Mouse (Mus musculus) megakaryocyte-erythroid progenitor cell, adult 5-6 weeks (primary cell): ENCODE data around the gene Ebf1. TPM values are rescaled to one million over a fixed set of nuclear protein-coding genes. Genes with fewer than 3 reads are reported as not detected.

Experiments
- ATAC-seq: replicated peaks from 2 replicates; pipeline ENCODE4 v1.8.0; 2016; ENCODE audit warnings: mild to moderate bottlenecking, inconsistent platforms; ENCODE audit not compliant: severe bottlenecking, poor library complexity, low FRiP score, low TSS enrichment
- total RNA-seq, 2 experiments: library from RNA; stranded (forward) in 1 of 2; stranded (reverse) in 1 of 2; fragments of 200-1000, 215-1000 nt in 1 of 2; fragments of >200 nt in 1 of 2; fragmentation: Nextera tagmentation in 1 of 2; gene quantifications; 2 replicates each; pipeline ENCODE4 v1.2.3; 2014 to 2017

The Ebf1 gene
- total RNA-seq, 2 experiments from 2014 or later, result 2.9 to 26.9 TPM

- ATAC-seq, result no peak
Measured at GRCm38 (mm10) chr11:44911765-44912164, 294.6 kb downstream of the Ebf1 start.

GRCm38 (mm10) chr11:44913806-44914205 is 296.7 kb downstream of the Ebf1 start:
- no peak for ATAC-seq

GRCm38 (mm10) chr11:44917059-44917458 is 299.9 kb downstream of the Ebf1 start:
- ATAC-seq, result no peak

GRCm38 (mm10) chr11:44923138-44923537 is 306.0 kb downstream of the Ebf1 start:
- ATAC-seq, result no peak

GRCm38 (mm10) chr11:44923868-44924508 is 306.9 kb downstream of the Ebf1 start:
- ATAC-seq, result no peak

- ATAC-seq, result no peak
Measured at GRCm38 (mm10) chr11:44924896-44925295, 307.8 kb downstream of the Ebf1 start.

- ATAC-seq, result no peak
Measured at GRCm38 (mm10) chr11:44925806-44926525, 308.8 kb downstream of the Ebf1 start.

- no peak for ATAC-seq
Measured at GRCm38 (mm10) chr11:44928403-44928802, 311.3 kb downstream of the Ebf1 start.

GRCm38 (mm10) chr11:44932942-44933483 is 315.9 kb downstream of the Ebf1 start:
- no peak for ATAC-seq

GRCm38 (mm10) chr11:44943781-44944180 is 326.7 kb downstream of the Ebf1 start:
- no peak for ATAC-seq

- no peak for ATAC-seq
Measured at GRCm38 (mm10) chr11:44944401-44944800, 327.3 kb downstream of the Ebf1 start.

- ATAC-seq, result no peak
Measured at GRCm38 (mm10) chr11:44946618-44947017, 329.5 kb downstream of the Ebf1 start.

- no peak for ATAC-seq
Measured at GRCm38 (mm10) chr11:44948541-44948940, 331.4 kb downstream of the Ebf1 start.

- no peak for ATAC-seq
Measured at GRCm38 (mm10) chr11:44949140-44949539, 332.0 kb downstream of the Ebf1 start.

- ATAC-seq, result no peak
Measured at GRCm38 (mm10) chr11:44950319-44950718, 333.2 kb downstream of the Ebf1 start.

GRCm38 (mm10) chr11:44951506-44951905 is 334.4 kb downstream of the Ebf1 start:
- ATAC-seq, result no peak

GRCm38 (mm10) chr11:44953337-44953736 is 336.2 kb downstream of the Ebf1 start:
- ATAC-seq, result no peak

- no peak for ATAC-seq
Measured at GRCm38 (mm10) chr11:44953863-44954262, 336.7 kb downstream of the Ebf1 start.

GRCm38 (mm10) chr11:44954362-44954761 is 337.2 kb downstream of the Ebf1 start:
- ATAC-seq, result no peak

- ATAC-seq, result no peak
Measured at GRCm38 (mm10) chr11:44962746-44963440, 345.8 kb downstream of the Ebf1 start.
